Mouse (Mus musculus): ENCODE measurements around the gene Fam241a. TPM values are rescaled to one million over a fixed set of nuclear protein-coding genes. Genes with fewer than 3 reads are reported as not detected.

Fam241a gene
- polyA plus RNA-seq, 2 experiments: 6.3 to 11.7 TPM

- DNase-seq (ENCODE audit: low spot score): no peak
- no peak for TF ChIP-seq POLR2A (IDR thresholded peaks at IDR 0.05; ENCODE audit: borderline replicate concordance, extremely low read depth, insufficient read depth, insufficient read length)
- ATAC-seq (ENCODE audit: low FRiP score, low read depth): no peak
- 76% methylated on average over 17 of the region's 17 CpGs for WGBS
- no peak overlapping the region for H3K4me3 ChIP-seq (replicated peaks; ENCODE audit: low read length)
- H3K27me3 ChIP-seq (ENCODE audit: control insufficient read depth, insufficient read depth, low read length): no peaks in the 10 kb centered on the region
- no peak overlapping the region for H3K27ac ChIP-seq (replicated peaks; ENCODE audit: low read depth, low read length)
- H3K36me3 ChIP-seq (ENCODE audit: control insufficient read depth, insufficient read depth, low read length): peaks cover 12% of the 10 kb centered on the region; the same call in 1 of the 2 replicates
- H3K4me1 ChIP-seq (ENCODE audit: control insufficient read depth, insufficient read depth, low read length): peaks cover 12% of the 10 kb centered on the region; the same call in 1 of the 2 replicates
- no peaks in the 10 kb centered on the region for H3K9me3 ChIP-seq (ENCODE audit: control insufficient read depth, low read length)
- no peak overlapping the region for H3K9ac ChIP-seq (ENCODE audit: low read depth, low read length, severe bottlenecking)
- no peak overlapping the region for H3K4me2 ChIP-seq (replicated peaks; ENCODE audit: low read depth, low read length, severe bottlenecking)
Measured at GRCm38 (mm10) chr3:127823886-127824863, 71.9 kb downstream of the Fam241a start.

- Histone ChIP-seq H3K9me3 (ENCODE audit: control insufficient read depth, low read length) (no peaks in the 10 kb centered on the region), H3K4me1 (ENCODE audit: control insufficient read depth, insufficient read depth, low read length) (peaks cover 12% of the 10 kb centered on the region), H3K9ac (ENCODE audit: low read depth, low read length, severe bottlenecking) (no peak overlapping the region), H3K4me2 (replicated peaks; ENCODE audit: low read depth, low read length, severe bottlenecking) (no peak overlapping the region), H3K36me3 (ENCODE audit: control insufficient read depth, insufficient read depth, low read length) (peaks cover 18% of the 10 kb centered on the region), H3K4me3 (replicated peaks; ENCODE audit: low read length) (no peak overlapping the region), H3K27ac (replicated peaks; ENCODE audit: low read depth, low read length) (no peak overlapping the region), H3K27me3 (ENCODE audit: control insufficient read depth, insufficient read depth, low read length) (no peaks in the 10 kb centered on the region)
- no peak for DNase-seq (ENCODE audit: low spot score)
- no peak for ATAC-seq (ENCODE audit: low FRiP score, low read depth)
- TF ChIP-seq POLR2A (IDR thresholded peaks at IDR 0.05; ENCODE audit: borderline replicate concordance, extremely low read depth, insufficient read depth, insufficient read length): no peak
- WGBS: 76% methylated on average over 5 of the region's 5 CpGs
Measured at GRCm38 (mm10) chr3:127821209-127821608, 74.9 kb downstream of the Fam241a start.

- ATAC-seq (ENCODE audit: low FRiP score, low read depth) (no peak), DNase-seq (ENCODE audit: low spot score) (no peak)
- H3K4me2 ChIP-seq (replicated peaks; ENCODE audit: low read depth, low read length, severe bottlenecking): no peak overlapping the region
- peaks cover 20% of the 10 kb centered on the region for H3K36me3 ChIP-seq (ENCODE audit: control insufficient read depth, insufficient read depth, low read length)
- H3K9ac ChIP-seq (ENCODE audit: low read depth, low read length, severe bottlenecking): no peak overlapping the region
- H3K9me3 ChIP-seq (ENCODE audit: control insufficient read depth, low read length): no peaks in the 10 kb centered on the region
- H3K27me3 ChIP-seq (ENCODE audit: control insufficient read depth, insufficient read depth, low read length): no peaks in the 10 kb centered on the region
- no peak overlapping the region for H3K4me3 ChIP-seq (replicated peaks; ENCODE audit: low read length)
- 89% methylated on average over 1 of the region's 1 CpGs for WGBS
- H3K27ac ChIP-seq (replicated peaks; ENCODE audit: low read depth, low read length): no peak overlapping the region
- peaks cover 12% of the 10 kb centered on the region for H3K4me1 ChIP-seq (ENCODE audit: control insufficient read depth, insufficient read depth, low read length)
- TF ChIP-seq POLR2A (IDR thresholded peaks at IDR 0.05; ENCODE audit: borderline replicate concordance, extremely low read depth, insufficient read depth, insufficient read length): no peak
Measured at GRCm38 (mm10) chr3:127820400-127820799, 75.7 kb downstream of the Fam241a start.

Other genes starting within 250 kb of the Fam241a start
- gene Alpk1, start 115.8 kb downstream of the Fam241a start, polyA plus RNA-seq (2012; rRNA removed): 2.3 and 3.0 TPM in 2 replicates
- 0.86 and 1.5 TPM in 2 replicates for gene Alpk1, start 115.8 kb downstream of the Fam241a start, polyA plus RNA-seq (2014; fragmentation: Nextera tagmentation; extraction: Ambion mirVana)
- gene Tifa, start 106.5 kb downstream of the Fam241a start, polyA plus RNA-seq (2012; rRNA removed): 1.8 and 2.2 TPM in 2 replicates
- 3.7 and 3.8 TPM in 2 replicates for gene Tifa, start 106.5 kb downstream of the Fam241a start, polyA plus RNA-seq (2014; fragmentation: Nextera tagmentation; extraction: Ambion mirVana)
- gene Ap1ar, start 58.8 kb downstream of the Fam241a start, polyA plus RNA-seq (2012; rRNA removed): 38.2 and 39.0 TPM in 2 replicates
- 43.1 and 50.6 TPM in 2 replicates for gene Ap1ar, start 58.8 kb downstream of the Fam241a start, polyA plus RNA-seq (2014; fragmentation: Nextera tagmentation; extraction: Ambion mirVana)

All from limb, embryonic 14.5 days (tissue).